Mouse (Mus musculus) kidney, embryonic 16.5 days (tissue): ENCODE measurements around the gene Epb41l3. TPM values are rescaled to one million over a fixed set of nuclear protein-coding genes. Genes with fewer than 3 reads are reported as not detected.

Experiments
- ATAC-seq: fragments of 200-750 bp; cut with Nextera tagmentation; 2 replicates; pipeline ENCODE4 v1.8.0; 2017; ENCODE audit warnings: moderate TSS enrichment; ENCODE audit not compliant: low FRiP score, low TSS enrichment
- H3K27ac ChIP-seq: fragments of 300-500 bp; sonication (generic); 2 replicates; pipeline ENCODE4 v1.5.1; 2014; ENCODE audit warnings: low read length
- H3K27me3 ChIP-seq: fragments of 300-500 bp; sonication (generic); 2 replicates; pipeline ENCODE4 v1.6.1; 2014; ENCODE audit warnings: low read length, control low read depth, mixed read lengths; ENCODE audit not compliant: insufficient read depth
- H3K36me3 ChIP-seq: fragments of 300-500 bp; sonication (generic); 2 replicates; pipeline ENCODE4 v1.6.1; 2014; ENCODE audit warnings: low read length, control low read depth, mixed read lengths; ENCODE audit not compliant: insufficient read depth
- H3K4me1 ChIP-seq: fragments of 300-500 bp; sonication (generic); 2 replicates; pipeline ENCODE4 v1.6.1; 2014; ENCODE audit warnings: low read length, control low read depth, mixed read lengths; ENCODE audit not compliant: insufficient read depth
- H3K4me2 ChIP-seq: fragments of 300-500 bp; sonication (generic); replicated peaks from 2 replicates; pipeline ENCODE4 v1.6.1; 2014; ENCODE audit warnings: low read depth, low read length
- H3K4me3 ChIP-seq: fragments of 300-500 bp; sonication (generic); 2 replicates; pipeline ENCODE4 v1.5.1; 2014; ENCODE audit warnings: mild to moderate bottlenecking, low read length
- H3K9ac ChIP-seq: fragments of 300-500 bp; sonication (generic); replicated peaks from 2 replicates; pipeline ENCODE4 v1.6.1; 2014; ENCODE audit warnings: low read length
- H3K9me3 ChIP-seq: fragments of 300-500 bp; sonication (generic); 2 replicates; pipeline ENCODE4 v1.6.1; 2016; ENCODE audit warnings: low read length, control low read depth
- WGBS: fragments of 180-500 bp; shearing (Covaris S2); extraction: QIAGEN DNeasy Blood & Tissue Kit; methylation state at CpG from one replicate; pipeline ENCODE4 v1.1.7; 2014; 5-methylcytosine and 5-hydroxymethylcytosine counted together
- polyA plus RNA-seq: library from polyadenylated mRNA; unstranded; fragments of >200 nt; fragmentation: Nextera tagmentation; extraction: Ambion mirVana; gene quantifications from 2 replicates; pipeline ENCODE4 v1.2.1, GENCODE M21; 2015

The Epb41l3 gene
- polyA plus RNA-seq, 1 experiment from 2014 or later = 27.4 TPM

DNA sequence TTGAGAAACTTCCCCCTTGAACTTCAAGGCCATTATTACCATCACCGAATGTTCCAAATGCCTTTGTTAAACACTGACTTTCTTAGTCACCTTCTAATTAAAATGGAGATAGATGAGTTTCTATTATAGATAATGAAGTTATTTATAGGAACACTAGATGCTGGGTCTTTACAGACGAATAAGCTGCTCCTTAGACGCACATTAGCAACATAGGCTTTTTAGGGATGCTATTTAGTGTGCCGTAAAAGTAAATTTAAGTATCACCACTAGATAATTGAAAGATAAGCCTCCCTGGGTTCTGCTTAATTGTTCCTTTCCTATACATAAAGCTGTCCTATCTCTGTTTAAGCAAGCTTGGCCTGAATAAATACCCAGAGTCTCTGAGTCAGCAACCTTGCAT, 226.1 kb downstream of the Epb41l3 start:
- WGBS = 75% methylated on average over 4 of the region's 4 CpGs

DNA sequence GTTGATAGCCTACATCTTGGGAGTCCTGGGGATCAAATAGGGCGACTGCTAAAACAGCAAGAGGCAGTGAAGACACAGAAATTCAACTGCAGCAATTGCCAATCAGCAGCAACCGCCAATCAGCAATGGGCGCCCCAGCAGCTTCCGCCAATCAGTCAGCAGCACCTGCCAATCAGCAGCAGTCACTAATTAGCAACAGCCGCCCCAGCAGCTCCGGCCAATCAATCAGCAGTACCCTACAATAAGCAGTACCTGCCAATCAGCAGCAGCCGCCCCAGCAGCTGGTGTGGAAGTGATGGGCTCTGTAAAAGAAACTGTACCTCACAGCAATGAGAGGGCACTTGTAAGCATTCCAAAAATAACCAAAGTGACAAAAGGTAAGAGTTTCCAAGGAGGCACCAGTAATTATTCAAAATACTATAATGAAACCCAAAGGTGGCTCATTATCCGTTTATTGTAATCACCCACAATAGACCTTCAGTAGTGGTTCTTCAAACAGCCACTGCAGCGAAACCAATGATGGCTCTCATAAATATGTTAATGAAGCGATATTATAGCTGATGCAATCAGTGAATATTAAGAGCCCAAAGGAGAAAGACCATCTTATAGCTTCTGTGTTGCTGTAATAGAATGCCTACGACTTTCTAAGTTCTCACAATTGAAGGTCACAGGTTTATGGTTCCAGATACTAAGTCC, 228.2 kb downstream of the Epb41l3 start:
- no peak overlapping the region for H3K4me3 ChIP-seq
- H3K27ac ChIP-seq = no peak overlapping the region
- H3K27me3 ChIP-seq = no peaks in the 10 kb centered on the region
- no peaks in the 10 kb centered on the region for H3K4me1 ChIP-seq
- H3K9me3 ChIP-seq = no peaks in the 10 kb centered on the region
- 82% methylated on average over 11 of the region's 11 CpGs for WGBS
- H3K36me3 ChIP-seq = no peaks in the 10 kb centered on the region
- H3K4me2 ChIP-seq = no peak overlapping the region
- no peak for ATAC-seq
- H3K9ac ChIP-seq = no peak overlapping the region

More for the DNA sequence above, 226.1 kb downstream of the Epb41l3 start:
- Histone ChIP-seq H3K4me2 (no peak overlapping the region), H3K27ac (no peak overlapping the region), H3K36me3 (no peaks in the 10 kb centered on the region), H3K9me3 (no peaks in the 10 kb centered on the region), H3K4me3 (no peak overlapping the region), H3K4me1 (no peaks in the 10 kb centered on the region), H3K27me3 (no peaks in the 10 kb centered on the region), H3K9ac (no peak overlapping the region)
- no peak for ATAC-seq

DNA sequence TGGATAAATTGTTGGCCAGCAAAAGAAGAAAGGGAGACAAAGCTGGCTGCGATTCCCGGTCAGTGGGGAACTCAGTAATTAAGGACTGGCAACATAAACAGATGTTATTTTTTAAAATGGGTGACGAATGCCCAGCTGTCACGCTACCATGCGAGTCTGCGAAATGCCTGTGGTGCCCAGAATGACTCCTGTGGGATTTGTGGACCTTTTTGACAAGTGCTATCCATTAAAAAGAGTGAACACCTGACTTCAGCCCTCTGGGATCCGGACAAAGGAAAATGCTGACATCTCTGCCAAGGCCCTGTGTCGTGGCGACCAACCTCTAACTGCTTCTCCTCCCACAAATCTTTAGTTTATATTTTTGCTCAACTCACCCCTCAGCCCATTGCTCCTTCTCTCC, 232.2 kb downstream of the Epb41l3 start:
- no peak overlapping the region for H3K27ac ChIP-seq
- no peaks in the 10 kb centered on the region for H3K9me3 ChIP-seq
- no peaks in the 10 kb centered on the region for H3K36me3 ChIP-seq
- WGBS = 67% methylated on average over 9 of the region's 9 CpGs
- H3K4me3 ChIP-seq = no peak overlapping the region
- H3K4me1 ChIP-seq = no peaks in the 10 kb centered on the region
- H3K9ac ChIP-seq = no peak overlapping the region
- no peak for ATAC-seq
- H3K4me2 ChIP-seq = no peak overlapping the region
- no peaks in the 10 kb centered on the region for H3K27me3 ChIP-seq

DNA sequence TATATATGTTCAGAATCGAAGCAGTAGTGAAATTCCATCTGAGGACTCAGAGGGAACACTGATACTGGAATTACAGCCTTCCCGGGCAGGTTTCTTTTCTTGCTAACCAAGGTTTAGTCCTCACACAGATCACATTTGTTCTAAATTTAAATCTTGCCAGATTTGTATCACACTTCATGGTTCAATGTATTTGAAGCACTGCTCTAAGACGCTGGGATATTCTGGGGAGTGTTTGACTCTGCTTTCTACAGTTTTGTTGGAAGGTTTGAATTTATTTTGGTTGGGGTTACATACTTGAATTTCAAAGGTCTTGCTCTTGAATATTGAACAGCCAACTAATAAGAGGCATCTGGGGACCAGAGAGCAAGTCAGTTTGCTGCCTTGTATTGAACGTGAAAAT, 234.4 kb downstream of the Epb41l3 start:
- Histone ChIP-seq H3K9ac (no peak overlapping the region), H3K27me3 (no peaks in the 10 kb centered on the region), H3K27ac (no peak overlapping the region), H3K36me3 (no peaks in the 10 kb centered on the region), H3K4me2 (no peak overlapping the region), H3K4me1 (no peaks in the 10 kb centered on the region), H3K9me3 (no peaks in the 10 kb centered on the region), H3K4me3 (no peak overlapping the region)
- WGBS = 71% methylated on average over 4 of the region's 4 CpGs
- ATAC-seq = no peak

DNA sequence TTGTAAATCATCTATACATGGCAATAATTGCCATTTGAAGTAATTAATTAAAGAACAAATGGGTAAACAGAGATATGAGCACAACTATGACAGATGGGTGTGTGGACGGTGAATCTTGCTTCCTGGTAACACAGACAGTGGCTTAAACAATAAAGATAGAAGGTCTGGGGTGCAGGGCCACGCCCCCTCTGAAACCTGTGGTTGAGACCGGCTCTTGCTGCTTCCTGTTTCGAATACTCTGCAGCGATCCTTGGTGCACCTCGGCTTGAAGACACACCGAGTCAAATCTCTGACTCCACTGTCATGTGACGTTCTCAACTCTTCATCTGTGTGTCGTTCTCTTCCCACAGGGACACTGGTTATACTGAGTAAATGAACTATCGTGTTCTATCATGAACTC, 245.0 kb downstream of the Epb41l3 start:
- no peaks in the 10 kb centered on the region for H3K36me3 ChIP-seq
- no peaks in the 10 kb centered on the region for H3K27me3 ChIP-seq
- H3K4me1 ChIP-seq = no peaks in the 10 kb centered on the region
- WGBS = 89% methylated on average over 10 of the region's 10 CpGs
- no peak overlapping the region for H3K9ac ChIP-seq
- no peak overlapping the region for H3K4me3 ChIP-seq
- no peaks in the 10 kb centered on the region for H3K9me3 ChIP-seq
- ATAC-seq = no peak
- H3K27ac ChIP-seq = no peak overlapping the region
- H3K4me2 ChIP-seq = no peak overlapping the region

DNA sequence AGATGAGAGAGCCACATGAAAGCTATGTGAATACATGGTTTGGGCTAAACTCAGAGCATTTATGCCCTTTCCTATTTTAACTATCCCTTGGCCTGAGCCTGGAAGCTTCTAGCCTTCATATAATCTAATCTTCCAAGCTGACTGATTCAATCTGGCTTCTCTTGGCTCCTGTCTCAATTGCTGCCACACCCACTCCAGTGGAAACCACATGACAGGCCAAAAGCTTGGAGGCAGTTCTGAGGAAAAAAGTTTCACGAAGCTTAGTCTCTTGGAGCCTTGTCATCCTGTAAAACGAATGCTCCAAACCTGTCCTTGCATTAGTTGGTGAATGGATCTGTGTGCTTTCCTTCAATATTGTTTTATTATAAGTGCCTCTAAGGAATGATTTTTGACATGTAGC, 247.2 kb downstream of the Epb41l3 start:
- no peak overlapping the region for H3K9ac ChIP-seq
- 86% methylated on average over 2 of the region's 2 CpGs for WGBS

More for the DNA sequence above, 247.2 kb downstream of the Epb41l3 start:
- Histone ChIP-seq H3K27me3 (no peaks in the 10 kb centered on the region), H3K4me2 (no peak overlapping the region), H3K4me3 (no peak overlapping the region), H3K9me3 (no peaks in the 10 kb centered on the region), H3K4me1 (no peaks in the 10 kb centered on the region), H3K27ac (no peak overlapping the region), H3K36me3 (no peaks in the 10 kb centered on the region)
- ATAC-seq = no peak

Other genes with a start within 250 kb of the Epb41l3 start
- 0.41 and 0.52 TPM in 2 replicates for gene Tmem200c, start 249.1 kb upstream of the Epb41l3 start, polyA plus RNA-seq